8 mouse cellular contexts compared by ENCODE assay signal in genomic region chr6:114922355-114923096, GRCm38 (mm10). TPM values are rescaled to one million over a fixed set of nuclear protein-coding genes. Genes with fewer than 3 reads are reported as not detected.
DNase-seq lines count a peak whose midpoint lies in the region; TF ChIP-seq lines count a peak whose summit lies in the region.
"Not testable (repeated sequence)": the region's sequence is repeated elsewhere in the genome, so short reads cannot be mapped to it uniquely, and the experiment has no call there.

No protein-coding gene starts in this region.

- peaks cover 11 to 31% of the 10 kb centered on the region in 2 experiments for H3K4me1 ChIP-seq in CH12.LX (ENCODE audit: control insufficient read depth in 1 of 2, insufficient read depth in 2 of 2)
- H3K4me1 ChIP-seq in lung, adult 2 months (ENCODE audit: control insufficient read depth, insufficient read depth, low read length): peaks cover 17% of the 10 kb centered on the region

- H3K4me3 ChIP-seq in CH12.LX (replicated peaks in 1 of 3; ENCODE audit: low read depth in 2 of 3, low read length in 2 of 3, poor library complexity in 1 of 3); gastrocnemius, adult 2 months; lung, adult 2 months (replicated peaks; ENCODE audit: extremely low read depth, low read depth, low read length): not testable (repeated sequence)

- not testable (repeated sequence) for TF ChIP-seq EP300 in CH12.LX (IDR thresholded peaks at IDR 0.05; ENCODE audit: low read length)

- intact Hi-C loops in gastrocnemius, adult 2 months (cut with DNase I): loop anchor here (5.0 kb wide), 1 partner anchor 280 kb away; the partner anchor contains the start of gene Atg7

- peak; percentile 75 for TF ChIP-seq RAD21 in CH12.LX (IDR thresholded peaks at IDR 0.05; ENCODE audit: low read depth, low read length)

- dilution Hi-C loops in CH12.LX (cut with MboI; ENCODE audit: extremely low pct_ligation_motif_present, extremely low pct_unique_long_range_greater_than_20kb, low sequenced_read_pairs): not testable (repeated sequence)

- peaks cover 63% of the 10 kb centered on the region for H3K79me2 ChIP-seq in CH12.LX (replicated peaks; ENCODE audit: control insufficient read depth, extremely low read depth, insufficient read depth, poor library complexity, severe bottlenecking)

- peak; percentile 55 for DNase-seq in CH12.LX (ENCODE audit: extremely low read depth)
- DNase-seq in adipocyte (ENCODE audit: low spot score): peak; percentile 69
- peak; percentile 49 for DNase-seq in embryo, embryonic 11 days
- not testable (repeated sequence) for DNase-seq in gastrocnemius, adult 2 months
- peak; percentile 50 for DNase-seq in kidney, postnatal 10 days
- peak; percentile 36 for DNase-seq in lung, adult 2 months
- DNase-seq in naive thymus-derived CD4-positive, alpha-beta T cell, adult 2 months (ENCODE audit: low read depth): peak; percentile 80
- peak; percentile 28 to 52 for DNase-seq in thymus, postnatal 10 days (ENCODE audit: low spot score in 2 of 2)

- H3K27ac ChIP-seq in CH12.LX (ENCODE audit: insufficient read depth, low read depth): not testable (repeated sequence)
- peak overlapping the region; percentile 95; the same call in 1 of the 2 replicates for H3K27ac ChIP-seq in gastrocnemius, adult 2 months

- H3K27me3 ChIP-seq in CH12.LX (replicated peaks): not testable (repeated sequence)

- not testable (repeated sequence) for H3K9ac ChIP-seq in CH12.LX (ENCODE audit: insufficient read depth, low read depth)

- not testable (repeated sequence) for H3K4me2 ChIP-seq in CH12.LX (ENCODE audit: insufficient read depth, low read depth, poor library complexity, severe bottlenecking)

- in situ Hi-C loops in CH12.LX (cut with MboI; ENCODE audit: low pct_ligation_motif_present, low pct_unique_long_range_greater_than_20kb, low sequenced_read_pairs): not testable (repeated sequence)

- not testable (repeated sequence) for H3K9me3 ChIP-seq in CH12.LX (replicated peaks; ENCODE audit: low read length)

- TF ChIP-seq CTCF in CH12.LX (conservative IDR thresholded peaks at IDR 0.05 in 1 of 2, IDR thresholded peaks at IDR 0.05 in 1 of 2; ENCODE audit: low read depth in 2 of 2, low read length in 2 of 2): peak; percentile 24 to 73; a peak in 3 of 4 replicates
- TF ChIP-seq CTCF in gastrocnemius, adult 2 months (IDR thresholded peaks at IDR 0.05): peak; percentile 64
- TF ChIP-seq CTCF in lung, adult 2 months (IDR thresholded peaks at IDR 0.05; ENCODE audit: insufficient read depth, low read length): peak; percentile 41; the same call in 1 of the 2 replicates

- not testable (repeated sequence) for TF ChIP-seq POLR2A in CH12.LX (IDR thresholded peaks at IDR 0.05; ENCODE audit: low read depth, low read length); lung, adult 2 months (IDR thresholded peaks at IDR 0.05; ENCODE audit: borderline replicate concordance, extremely low read depth, low read depth, low read length)

- H3K36me3 ChIP-seq in CH12.LX (replicated peaks in 1 of 2; ENCODE audit: control insufficient read depth in 1 of 2, insufficient read depth in 1 of 2, low read length in 1 of 2): peaks cover 4 to 24% of the 10 kb centered on the region in 2 experiments

- WGBS in lung, adult 2 months: 49% methylated on average over 7 of the region's 7 CpGs

TF ChIP-seq in CH12.LX, 34 proteins besides CTCF, POLR2A, EP300 and RAD21:
- TF ChIP-seq ZC3H11A (IDR thresholded peaks at IDR 0.05; ENCODE audit: low read depth, low read length): peak; percentile 42
- peak; percentile 87 for TF ChIP-seq ZNF384 (IDR thresholded peaks at IDR 0.05; ENCODE audit: low read depth, low read length)
- peak; percentile 69 for TF ChIP-seq SMC3 (IDR thresholded peaks at IDR 0.05; ENCODE audit: low read depth, low read length)

RNA-seq across cellular contexts. Expression of gene Vgll4, which starts 47.3 kb away (rescaled TPM):
- total RNA-seq in CH12.LX (2012; rRNA removed) (73.7 and 85.1 TPM in 2 replicates), CH12.LX (2014; rRNA removed) (29.3 and 34.6 TPM in 2 replicates)
- 32.4 and 37.3 TPM in 2 replicates for polyA plus RNA-seq in CH12.LX (2012; ENCODE audit: insufficient read length, low read depth)
- total RNA-seq in gastrocnemius, adult 2 months (2021): 10 to 100 TPM; 16.7 to 25.6 TPM
- polyA plus RNA-seq in lung, adult 2 months (2012; rRNA removed): 80.8 and 81.7 TPM in 2 replicates
